Mouse (Mus musculus) gastrocnemius, postnatal 36 days (tissue): ENCODE measurements around the gene Tnfrsf9. TPM values are rescaled to one million over a fixed set of nuclear protein-coding genes. Genes with fewer than 3 reads are reported as not detected.
A peak's percentile ranks its signal among the peaks of the same experiment; 100 is the strongest.
"Not testable (repeated sequence)": the region's sequence is repeated elsewhere in the genome, so short reads cannot be mapped to it uniquely, and the experiment has no call there.

Source experiments
- DNase-seq, 2 experiments: peaks; one replicate each; pipeline ENCODE4 v3.0.0; 2022
- intact Hi-C: fragments of 180-260 bp; cut with DNase I; formaldehyde crosslinking; loops from one replicate; pipeline ENCODE4 v1.15.1; 2025
- long read RNA-seq, 2 experiments: library from polyadenylated mRNA; stranded (forward); transcript quantifications; one replicate each; pipeline ENCODE4 v2.0.0; 2021
- total RNA-seq, 2 experiments: library from RNA; stranded (reverse); gene quantifications; 2 replicates each; pipeline ENCODE4 v1.2.3; 2021

The Tnfrsf9 gene
- total RNA-seq = under 1 TPM in 1 of 2 experiments, not detected in 1; 0.30 TPM
- long read RNA-seq, experiment 1 = 0 reads
- long read RNA-seq, experiment 2, partial matches to known transcripts = 0 of 1 reads
- long read RNA-seq, experiment 2, other reads (novel, unspliced or antisense) = 1 of 1 reads

GRCm38 (mm10) chr4:150914290-150914733 is at the start of gene Tnfrsf9, which contains the start of gene Park7:
Tnfrsf9 (plus strand) TSS chr4:150914562.
Park7 (minus strand) TSS chr4:150914437.
- intact Hi-C loops = no loop called here
- peak; percentile 94 to 95 for DNase-seq

GRCm38 (mm10) chr4:150865371-150865770 is 49.0 kb upstream of the Tnfrsf9 start:
- DNase-seq = no peak
- intact Hi-C loops = no loop called here

GRCm38 (mm10) chr4:150866069-150866468 is 48.3 kb upstream of the Tnfrsf9 start:
- intact Hi-C loops = no loop called here
- no peak for DNase-seq

- no peak for DNase-seq
- intact Hi-C loops = no loop called here
These were observed 47.9 kb upstream of the Tnfrsf9 start for GRCm38 (mm10) chr4:150866494-150866893.

GRCm38 (mm10) chr4:150868161-150868560 is 46.2 kb upstream of the Tnfrsf9 start:
- intact Hi-C loops = no loop called here

GRCm38 (mm10) chr4:150868859-150869258 is 45.5 kb upstream of the Tnfrsf9 start:
- intact Hi-C loops = no loop called here
- DNase-seq = no peak

More at GRCm38 (mm10) chr4:150868161-150868560, 46.2 kb upstream of the Tnfrsf9 start:
- no peak for DNase-seq

- intact Hi-C loops = no loop called here
- DNase-seq = no peak
These were observed 44.8 kb upstream of the Tnfrsf9 start for GRCm38 (mm10) chr4:150869276-150870197.

- no peak for DNase-seq
- intact Hi-C loops = no loop called here
These were observed 43.4 kb upstream of the Tnfrsf9 start for GRCm38 (mm10) chr4:150870963-150871391.

- intact Hi-C loops = no loop called here
- peak in 1 of 2 experiments; percentile 71 for DNase-seq
These were observed 42.8 kb upstream of the Tnfrsf9 start for GRCm38 (mm10) chr4:150871392-150872138.

GRCm38 (mm10) chr4:150872139-150872651 is 42.2 kb upstream of the Tnfrsf9 start:
- intact Hi-C loops = no loop called here

GRCm38 (mm10) chr4:150872681-150873080 is 41.7 kb upstream of the Tnfrsf9 start:
- intact Hi-C loops = no loop called here
- DNase-seq = no peak

More at GRCm38 (mm10) chr4:150872139-150872651, 42.2 kb upstream of the Tnfrsf9 start:
- peak; percentile 56 to 61 for DNase-seq

GRCm38 (mm10) chr4:150874416-150874815 is 39.9 kb upstream of the Tnfrsf9 start:
- DNase-seq, intact Hi-C loops: not testable (repeated sequence)

GRCm38 (mm10) chr4:150875393-150875792 is 39.0 kb upstream of the Tnfrsf9 start:
- DNase-seq = no peak
- intact Hi-C loops = no loop called here

- intact Hi-C loops = no loop called here
- DNase-seq = no peak
These were observed 34.7 kb upstream of the Tnfrsf9 start for GRCm38 (mm10) chr4:150879631-150880030.

GRCm38 (mm10) chr4:150880364-150880763 is 34.0 kb upstream of the Tnfrsf9 start:
- intact Hi-C loops = no loop called here
- DNase-seq = no peak

GRCm38 (mm10) chr4:150882632-150883031 is 31.7 kb upstream of the Tnfrsf9 start:
- no peak for DNase-seq
- intact Hi-C loops = no loop called here

- intact Hi-C loops = no loop called here
These were observed 26.5 kb upstream of the Tnfrsf9 start for GRCm38 (mm10) chr4:150887903-150888302.

GRCm38 (mm10) chr4:150888492-150888891 is 25.9 kb upstream of the Tnfrsf9 start:
- intact Hi-C loops = no loop called here
- no peak for DNase-seq

More at GRCm38 (mm10) chr4:150887903-150888302, 26.5 kb upstream of the Tnfrsf9 start:
- no peak for DNase-seq

GRCm38 (mm10) chr4:150889273-150889954 is 24.9 kb upstream of the Tnfrsf9 start:
- DNase-seq = no peak

GRCm38 (mm10) chr4:150889955-150890315 is 24.4 kb upstream of the Tnfrsf9 start:
- DNase-seq = no peak
- intact Hi-C loops = no loop called here

More at GRCm38 (mm10) chr4:150889273-150889954, 24.9 kb upstream of the Tnfrsf9 start:
- intact Hi-C loops = no loop called here
